Mouse (Mus musculus) T-cell, adult 2 months (primary cell): ENCODE data around the gene Klf12.
A peak's percentile ranks its signal among the peaks of the same experiment; 100 is the strongest.

ENCODE experiments used
- DNase-seq: peaks from one replicate; pipeline ENCODE4 v3.0.0; 2022; ENCODE audit warnings: low spot score

Klf12 gene

DNA sequence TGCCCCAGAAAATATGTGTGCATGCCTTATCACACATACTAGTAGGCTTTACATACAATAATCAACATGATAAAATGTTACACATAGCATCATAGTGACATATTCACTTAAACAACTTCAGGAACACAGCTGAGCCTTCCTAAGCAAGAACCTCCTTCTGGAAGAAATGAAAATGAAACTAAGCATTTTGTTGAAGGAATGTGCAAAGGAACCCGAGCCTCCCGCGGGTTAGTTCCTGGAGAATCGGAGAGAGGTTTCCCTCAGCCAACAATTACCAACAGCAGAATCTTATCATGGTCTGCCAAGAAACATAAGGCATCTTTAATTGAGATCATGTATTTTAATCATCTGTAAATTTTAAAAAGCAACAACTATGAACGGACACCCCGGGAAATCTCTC, 257.8 kb downstream of the Klf12 start:
- no peak for DNase-seq

- no peak for DNase-seq
Observed at GRCm38 (mm10) chr14:100017219-100017618, 267.3 kb downstream of the Klf12 start.

DNA sequence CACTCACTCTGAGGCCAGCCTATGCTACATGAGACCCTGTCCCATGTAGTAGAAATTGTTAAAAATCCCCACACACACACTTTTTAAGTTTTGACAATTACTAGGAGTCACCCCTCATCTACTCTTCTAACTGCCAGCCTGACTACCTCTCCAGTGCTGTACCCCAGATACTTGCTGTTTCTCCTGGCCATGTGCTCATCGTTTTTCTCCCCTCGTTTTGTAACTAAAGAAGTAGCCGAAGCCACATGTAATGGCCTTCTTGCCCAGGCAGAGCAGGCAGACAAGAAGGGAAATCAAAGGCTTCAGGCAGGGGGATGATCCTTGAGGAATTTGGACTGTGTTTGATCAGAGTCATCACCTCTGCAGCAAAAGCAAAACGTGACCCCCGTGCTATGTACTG, 274.0 kb downstream of the Klf12 start:
- no peak for DNase-seq

DNA sequence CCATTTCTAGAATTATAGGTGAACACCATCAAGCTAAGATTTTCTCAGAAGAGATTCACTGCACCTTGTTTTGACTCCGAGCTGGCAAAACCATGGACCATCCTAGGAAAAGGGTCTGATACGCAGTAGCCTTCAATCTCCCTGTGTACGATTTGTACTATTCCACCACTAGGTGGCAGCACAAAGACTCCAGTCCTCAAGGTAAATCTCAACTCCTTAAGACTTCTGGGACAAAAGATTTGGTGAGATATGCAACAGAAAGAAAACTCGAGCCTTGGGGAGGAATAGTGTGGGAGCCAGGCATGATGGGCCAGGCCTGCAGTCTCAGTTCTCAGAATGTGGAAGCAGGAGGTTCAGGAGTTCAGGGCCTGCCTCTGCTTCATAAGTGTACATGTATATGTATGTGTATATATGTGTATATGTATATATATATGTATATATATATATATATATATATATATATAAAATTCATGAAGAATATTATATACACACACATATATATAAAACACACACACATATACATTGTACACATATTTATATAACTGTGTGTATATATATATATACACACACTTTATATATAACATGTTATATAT, 274.6 kb downstream of the Klf12 start:
- no peak for DNase-seq

DNA sequence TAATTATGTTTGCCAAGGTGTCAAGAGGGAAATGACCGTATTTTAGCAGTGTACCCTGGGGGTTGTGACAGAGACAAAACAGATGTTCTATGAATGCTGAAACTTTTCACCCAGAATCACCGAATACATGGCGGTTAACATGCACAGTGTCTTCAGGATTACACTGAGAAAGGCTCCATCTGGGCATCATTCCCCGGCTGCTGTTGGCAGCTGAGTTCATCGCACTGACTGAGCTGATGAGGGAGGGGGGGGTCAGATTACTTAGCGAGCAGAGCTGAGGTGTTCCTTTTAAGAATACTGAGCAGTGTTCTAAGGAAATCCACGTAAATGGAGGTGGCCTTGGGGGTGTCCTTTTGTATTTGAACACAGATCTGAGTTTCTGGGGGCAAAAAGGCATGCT, 301.0 kb downstream of the Klf12 start:
- no peak for DNase-seq

DNA sequence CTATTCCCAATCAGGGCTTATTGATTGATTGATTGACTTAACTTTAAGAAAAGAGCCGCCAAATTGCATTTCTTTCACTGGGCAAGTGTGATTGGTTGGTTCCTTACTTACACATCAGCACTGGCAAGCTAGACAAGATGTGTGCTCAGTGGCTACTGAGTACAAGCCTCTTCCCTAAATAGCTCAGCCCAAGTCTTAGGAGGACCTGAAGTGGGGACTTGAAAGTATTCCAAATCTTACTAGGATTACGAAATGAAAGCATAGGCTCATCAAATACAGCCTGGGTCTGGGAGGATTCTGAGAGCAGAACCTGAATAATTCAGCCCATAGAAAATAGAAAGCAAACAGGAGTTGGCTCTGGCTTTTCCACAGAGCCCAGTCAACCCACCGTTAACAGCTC, 303.3 kb downstream of the Klf12 start:
- DNase-seq: no peak

- no peak for DNase-seq
Observed at GRCm38 (mm10) chr14:99967920-99968319, 316.6 kb downstream of the Klf12 start.

DNA sequence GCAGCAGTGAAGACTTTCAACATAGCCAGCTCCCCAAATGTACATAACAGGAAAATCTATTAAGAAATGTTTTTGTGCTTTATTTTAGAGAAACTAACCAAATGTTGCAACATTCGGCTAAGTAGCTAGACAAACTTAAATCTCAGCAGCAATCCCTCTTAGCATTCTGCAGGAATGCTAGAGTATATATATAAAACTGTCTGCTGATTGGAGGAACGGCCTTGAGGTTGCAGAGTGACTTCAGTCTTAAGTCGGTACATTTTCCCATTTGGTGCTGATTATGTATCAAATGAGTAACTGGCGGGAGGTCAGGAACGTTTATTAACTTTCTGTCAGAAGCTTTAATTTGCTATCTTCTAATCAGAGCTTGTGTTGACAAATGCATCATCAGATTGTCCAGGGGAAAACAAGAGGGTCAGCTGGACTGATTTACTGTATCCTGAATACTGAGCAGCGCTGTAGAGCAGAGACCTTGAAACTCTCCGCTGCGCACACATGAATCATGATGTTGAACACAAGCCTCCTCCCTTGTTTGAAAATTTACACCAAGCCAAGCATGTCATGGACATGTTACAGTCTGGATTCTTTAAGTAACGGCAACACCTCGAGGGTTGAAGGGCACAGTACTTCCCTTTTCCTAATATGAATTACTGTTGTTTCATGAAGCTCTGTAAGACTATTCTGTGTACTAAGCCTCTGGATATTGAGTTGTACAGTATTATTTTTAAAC, 323.8 kb downstream of the Klf12 start:
- DNase-seq: no peak

GRCm38 (mm10) chr14:99955133-99955532, 329.3 kb downstream of the Klf12 start:
- no peak for DNase-seq

GRCm38 (mm10) chr14:99944221-99945108, 340.0 kb downstream of the Klf12 start:
- DNase-seq: no peak

DNA sequence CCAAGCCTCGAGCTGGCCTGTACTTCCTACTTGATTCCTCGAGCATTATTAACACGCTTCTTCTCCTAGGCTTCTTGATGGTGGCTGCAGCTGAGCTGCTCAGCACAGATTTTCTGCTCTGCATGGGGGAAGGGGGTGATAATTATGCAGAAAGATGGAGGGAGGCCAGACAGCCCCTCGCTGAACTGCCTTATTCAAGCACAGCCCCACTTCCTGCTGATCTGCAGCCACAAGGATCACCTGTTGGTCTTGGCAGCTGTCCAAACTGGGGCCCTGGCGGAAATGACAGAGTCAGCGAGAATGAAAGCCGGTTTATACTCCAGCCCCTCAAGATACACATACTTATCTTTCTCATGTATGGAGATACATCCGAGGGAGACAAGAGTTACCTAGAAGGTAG, 341.3 kb downstream of the Klf12 start:
- peak; percentile 68 for DNase-seq

DNA sequence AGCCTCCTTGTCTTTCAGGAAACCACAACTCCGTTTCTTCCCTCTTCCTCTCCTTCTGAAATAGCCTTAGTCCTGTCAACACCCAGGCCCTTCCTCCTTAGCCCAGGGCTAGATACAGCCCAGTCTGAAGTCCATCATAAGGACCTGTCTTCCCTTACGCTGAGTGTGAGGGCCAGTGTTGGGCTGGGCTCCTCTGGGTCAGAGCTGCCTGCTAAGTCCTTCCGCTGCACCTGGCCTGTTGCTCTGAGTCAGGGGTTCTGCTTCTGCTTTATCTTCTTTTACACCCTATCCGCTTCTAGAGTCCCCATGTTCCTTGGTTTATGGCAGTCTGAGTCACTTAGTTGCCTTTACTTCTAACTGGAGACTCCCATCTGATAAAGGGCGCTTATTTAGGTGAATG, 351.0 kb downstream of the Klf12 start:
- DNase-seq: no peak

- DNase-seq: no peak
Observed at GRCm38 (mm10) chr14:99931879-99932278, 352.6 kb downstream of the Klf12 start.

- no peak for DNase-seq
Observed at GRCm38 (mm10) chr14:99911912-99912311, 372.6 kb downstream of the Klf12 start.

- no peak for DNase-seq
Observed at GRCm38 (mm10) chr14:99910876-99911275, 373.6 kb downstream of the Klf12 start.

DNA sequence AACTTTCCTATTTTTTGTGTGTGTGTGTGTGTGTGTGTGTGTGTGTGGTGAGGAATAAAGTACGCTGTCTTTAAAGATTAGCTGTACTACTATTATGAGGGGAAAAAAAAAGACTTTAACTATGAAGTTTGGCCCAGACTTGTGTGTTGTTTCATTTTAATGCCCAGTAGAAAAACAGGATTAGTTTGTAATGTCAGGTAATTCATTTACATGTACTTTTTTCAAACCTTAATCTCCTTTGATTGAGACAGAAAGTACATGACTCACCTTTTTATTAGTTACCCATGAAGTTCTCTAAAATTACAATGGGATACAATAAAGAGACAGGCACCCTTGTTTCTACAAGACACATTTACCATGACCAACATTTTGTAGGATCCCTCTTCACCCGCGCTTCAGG, 383.6 kb downstream of the Klf12 start:
- no peak for DNase-seq

- DNase-seq: no peak
Observed at GRCm38 (mm10) chr14:99898861-99899260, 385.6 kb downstream of the Klf12 start.

DNA sequence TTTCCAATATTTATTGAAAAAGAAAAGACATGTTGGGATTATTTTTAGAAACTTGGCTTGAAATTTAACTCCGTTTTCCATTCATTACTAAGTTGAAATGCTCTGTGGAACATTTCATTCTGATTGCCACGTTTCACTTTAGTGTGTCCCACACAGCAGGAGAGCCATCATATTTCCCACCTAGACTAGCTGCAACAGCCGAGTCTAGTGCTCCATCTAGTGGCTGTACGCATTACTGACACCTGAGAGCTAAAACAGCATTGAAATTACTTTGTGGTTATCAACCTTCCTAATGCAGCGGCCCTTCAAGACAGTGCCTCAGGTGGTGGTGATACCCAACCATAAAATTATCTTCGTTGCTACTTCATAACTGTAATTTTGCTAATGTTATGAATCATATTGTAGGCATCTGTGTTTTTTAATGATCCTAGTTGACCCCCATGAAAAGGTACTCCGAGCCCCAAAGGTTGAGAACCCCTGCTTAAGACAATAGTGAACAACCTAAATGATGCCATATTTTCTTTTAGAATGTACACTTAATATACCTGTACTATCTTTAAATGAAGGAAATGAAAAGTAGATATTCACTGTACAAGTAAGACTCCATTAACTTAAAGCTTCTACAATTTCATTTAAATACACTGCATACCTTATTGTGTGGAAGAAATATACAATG, 389.6 kb downstream of the Klf12 start:
- peak; percentile 23 for DNase-seq

DNA sequence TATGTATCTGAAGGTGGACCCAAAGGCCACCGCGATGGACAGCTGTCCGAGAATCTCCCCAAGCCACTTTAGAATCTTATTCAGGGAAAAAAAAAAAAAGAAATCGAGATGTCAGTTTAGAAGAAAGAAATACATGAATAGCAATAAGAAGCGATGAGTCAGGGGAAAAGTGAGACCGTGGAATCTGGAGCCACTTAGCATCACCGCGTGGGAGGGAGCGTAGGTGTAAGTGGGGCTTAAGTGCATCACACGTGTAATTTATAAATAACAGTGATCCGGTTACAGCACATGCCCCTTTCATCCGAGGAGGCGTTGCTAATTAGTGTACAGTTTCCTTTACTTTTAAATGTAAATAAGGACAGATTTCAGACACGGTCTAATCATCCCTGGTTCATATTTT, 390.4 kb downstream of the Klf12 start:
- no peak for DNase-seq

DNA sequence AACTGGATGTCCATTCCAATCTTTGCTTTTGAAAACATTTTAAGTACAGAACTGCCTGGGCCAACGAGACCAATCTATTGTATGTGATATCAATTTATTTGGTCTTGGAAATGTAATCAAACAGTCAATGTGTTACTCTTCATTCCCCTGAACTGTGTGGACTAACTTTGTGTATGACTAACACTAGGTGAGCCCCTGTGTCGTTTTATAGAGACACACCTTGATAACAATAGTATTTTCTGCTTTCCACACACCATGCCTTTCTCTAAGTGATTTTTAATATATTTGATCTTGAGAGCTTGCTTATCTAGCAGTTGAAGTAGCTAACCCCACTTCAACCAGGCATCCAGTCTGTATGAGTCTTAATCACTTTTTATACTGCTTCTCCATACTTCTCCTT, 398.0 kb downstream of the Klf12 start:
- DNase-seq: no peak

GRCm38 (mm10) chr14:99885562-99885961, 398.9 kb downstream of the Klf12 start:
- DNase-seq: no peak

DNA sequence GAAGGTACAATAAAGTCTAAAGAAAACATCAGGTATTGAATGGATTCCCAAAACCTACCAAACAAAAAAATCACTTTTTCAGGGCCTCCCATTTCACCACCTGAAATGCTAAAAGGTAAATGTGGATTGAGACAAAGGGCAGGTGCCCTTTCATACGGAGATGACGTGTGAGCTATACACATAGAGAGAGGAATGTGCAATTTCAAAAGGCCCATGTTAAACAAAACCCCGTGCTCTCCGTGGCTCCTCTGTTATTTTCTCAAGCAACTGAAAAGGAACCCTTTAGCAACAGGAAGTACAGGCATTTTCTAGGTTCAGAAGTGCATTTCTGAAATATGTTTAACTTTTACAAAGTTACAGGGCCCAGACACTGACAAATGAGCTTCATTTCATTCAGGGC, 399.4 kb downstream of the Klf12 start:
- no peak for DNase-seq
